Mouse (Mus musculus) midbrain, embryonic 16.5 days (tissue): ENCODE results near the gene Tomm22. TPM values are rescaled to one million over a fixed set of nuclear protein-coding genes. Genes with fewer than 3 reads are reported as not detected.

Experiments used
- ATAC-seq: fragments of 200-750 bp; cut with Nextera tagmentation; 2 replicates; pipeline ENCODE4 v1.8.0; 2017; ENCODE audit warnings: moderate TSS enrichment
- H3K27ac ChIP-seq: fragments of 300-500 bp; sonication (generic); 2 replicates; pipeline ENCODE4 v1.5.1; 2014; ENCODE audit warnings: mild to moderate bottlenecking, low read length, mixed read lengths
- H3K27me3 ChIP-seq: fragments of 300-500 bp; sonication (generic); 2 replicates; pipeline ENCODE4 v1.6.1; 2014; ENCODE audit warnings: low read depth, low read length, mixed read lengths; ENCODE audit not compliant: control insufficient read depth, insufficient read depth
- H3K36me3 ChIP-seq: fragments of 300-500 bp; sonication (generic); 2 replicates; pipeline ENCODE4 v1.6.1; 2014; ENCODE audit warnings: mild to moderate bottlenecking, low read length, moderate library complexity, mixed read lengths; ENCODE audit not compliant: control insufficient read depth, insufficient read depth
- H3K4me1 ChIP-seq: fragments of 300-500 bp; sonication (generic); 2 replicates; pipeline ENCODE4 v1.6.1; 2014; ENCODE audit warnings: mild to moderate bottlenecking, low read length, mixed read lengths; ENCODE audit not compliant: control insufficient read depth, insufficient read depth
- H3K4me2 ChIP-seq: fragments of 300-500 bp; sonication (generic); 2 replicates; pipeline ENCODE4 v1.6.1; 2014; ENCODE audit warnings: mild to moderate bottlenecking, low read length, mixed read lengths
- H3K4me3 ChIP-seq: fragments of 300-500 bp; sonication (generic); 2 replicates; pipeline ENCODE4 v1.5.1; 2014; ENCODE audit warnings: low read depth, mild to moderate bottlenecking, low read length, moderate library complexity, mixed read lengths
- H3K9ac ChIP-seq: fragments of 300-500 bp; sonication (generic); 2 replicates; pipeline ENCODE4 v1.6.1; 2014; ENCODE audit warnings: low read depth, low read length, mixed read lengths
- H3K9me3 ChIP-seq: fragments of 300-500 bp; sonication (generic); replicated peaks from 2 replicates; pipeline ENCODE4 v1.6.1; 2014; ENCODE audit warnings: mild to moderate bottlenecking, low read length, mixed read lengths; ENCODE audit not compliant: control insufficient read depth, poor library complexity, severe bottlenecking
- WGBS: fragments of 180-500 bp; shearing (Covaris S2); extraction: QIAGEN DNeasy Blood & Tissue Kit; methylation state at CpG from one replicate; pipeline ENCODE4 v1.1.7; 2014; 5-methylcytosine and 5-hydroxymethylcytosine counted together
- polyA plus RNA-seq: library from polyadenylated mRNA; unstranded; fragments of >200 nt; fragmentation: Nextera tagmentation; extraction: Ambion mirVana; gene quantifications from 2 replicates; pipeline ENCODE4 v1.2.1, GENCODE M21; 2015

Tomm22 gene
- polyA plus RNA-seq, 1 experiment from 2014 or later = 237 TPM

GRCm38 (mm10) chr15:79696508-79696907 is 25.8 kb downstream of the Tomm22 start:
- no peak overlapping the region for H3K27ac ChIP-seq
- H3K36me3 ChIP-seq = no peaks in the 10 kb centered on the region
- H3K4me1 ChIP-seq = peaks cover 20% of the 10 kb centered on the region
- H3K9ac ChIP-seq = no peak overlapping the region
- H3K4me3 ChIP-seq = no peak overlapping the region
- 95% methylated on average over 2 of the region's 2 CpGs for WGBS
- no peaks in the 10 kb centered on the region for H3K9me3 ChIP-seq
- H3K27me3 ChIP-seq = no peaks in the 10 kb centered on the region
- no peak for ATAC-seq
- no peak overlapping the region for H3K4me2 ChIP-seq

GRCm38 (mm10) chr15:79697011-79697410 is 26.4 kb downstream of the Tomm22 start:
- H3K4me2 ChIP-seq = no peak overlapping the region
- no peaks in the 10 kb centered on the region for H3K36me3 ChIP-seq
- no peaks in the 10 kb centered on the region for H3K9me3 ChIP-seq
- WGBS = 63% methylated on average over 6 of the region's 6 CpGs
- H3K27ac ChIP-seq = no peak overlapping the region
- no peak overlapping the region for H3K9ac ChIP-seq
- H3K4me3 ChIP-seq = no peak overlapping the region
- peaks cover 15% of the 10 kb centered on the region for H3K4me1 ChIP-seq
- ATAC-seq = no peak
- H3K27me3 ChIP-seq = no peaks in the 10 kb centered on the region

GRCm38 (mm10) chr15:79697558-79698187 is 27.0 kb downstream of the Tomm22 start:
- H3K27me3 ChIP-seq = no peaks in the 10 kb centered on the region
- no peak overlapping the region for H3K4me2 ChIP-seq
- no peak overlapping the region for H3K9ac ChIP-seq
- no peak overlapping the region for H3K27ac ChIP-seq
- H3K4me1 ChIP-seq = peaks cover 9% of the 10 kb centered on the region
- H3K9me3 ChIP-seq = no peaks in the 10 kb centered on the region
- no peaks in the 10 kb centered on the region for H3K36me3 ChIP-seq
- 81% methylated on average over 9 of the region's 9 CpGs for WGBS
- no peak overlapping the region for H3K4me3 ChIP-seq
- ATAC-seq = no peak

GRCm38 (mm10) chr15:79706603-79707214 is 36.0 kb downstream of the Tomm22 start:
- ATAC-seq = no peak
- H3K4me2 ChIP-seq = no peak overlapping the region
- no peaks in the 10 kb centered on the region for H3K9me3 ChIP-seq
- no peak overlapping the region for H3K27ac ChIP-seq
- no peak overlapping the region for H3K9ac ChIP-seq
- 85% methylated on average over 17 of the region's 17 CpGs for WGBS
- H3K27me3 ChIP-seq = no peaks in the 10 kb centered on the region
- H3K4me1 ChIP-seq = no peaks in the 10 kb centered on the region
- no peak overlapping the region for H3K4me3 ChIP-seq
- peaks cover 19% of the 10 kb centered on the region for H3K36me3 ChIP-seq

DNA sequence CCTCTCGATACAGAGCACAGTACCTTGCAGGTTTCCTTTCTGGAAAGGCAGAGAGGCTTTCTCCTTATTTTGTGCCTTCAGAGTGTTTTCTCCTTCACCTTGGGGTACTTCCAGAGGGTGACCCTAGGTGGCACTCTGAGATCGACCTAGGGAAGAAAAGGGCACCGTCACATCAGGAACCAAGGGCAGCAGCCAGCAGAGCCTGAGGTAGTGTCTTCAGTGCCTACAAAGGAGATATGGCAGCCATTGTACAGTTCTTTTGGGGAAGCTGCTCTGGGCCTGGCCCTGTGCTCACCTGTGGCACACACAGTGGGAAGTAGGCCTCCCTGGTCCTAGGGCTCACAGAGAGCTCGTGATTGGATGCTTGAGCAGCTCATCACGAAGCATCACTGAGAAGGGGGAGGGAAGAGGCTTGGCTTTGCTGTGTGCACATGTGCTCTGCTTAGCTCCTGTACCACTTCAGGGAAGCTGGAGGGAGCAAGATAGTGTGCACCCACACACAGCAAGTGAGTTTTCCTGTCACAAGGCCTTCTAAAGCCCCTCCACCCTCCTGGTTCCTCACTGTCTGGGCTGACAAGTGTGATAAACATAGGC is 37.7 kb downstream of the Tomm22 start:
- ATAC-seq = no peak
- H3K27ac ChIP-seq = no peak overlapping the region
- H3K4me1 ChIP-seq = no peaks in the 10 kb centered on the region
- H3K36me3 ChIP-seq = peaks cover 29% of the 10 kb centered on the region
- H3K4me3 ChIP-seq = no peak overlapping the region
- H3K27me3 ChIP-seq = no peaks in the 10 kb centered on the region
- no peak overlapping the region for H3K9ac ChIP-seq
- H3K4me2 ChIP-seq = no peak overlapping the region
- WGBS = 89% methylated on average over 5 of the region's 5 CpGs
- no peaks in the 10 kb centered on the region for H3K9me3 ChIP-seq

DNA sequence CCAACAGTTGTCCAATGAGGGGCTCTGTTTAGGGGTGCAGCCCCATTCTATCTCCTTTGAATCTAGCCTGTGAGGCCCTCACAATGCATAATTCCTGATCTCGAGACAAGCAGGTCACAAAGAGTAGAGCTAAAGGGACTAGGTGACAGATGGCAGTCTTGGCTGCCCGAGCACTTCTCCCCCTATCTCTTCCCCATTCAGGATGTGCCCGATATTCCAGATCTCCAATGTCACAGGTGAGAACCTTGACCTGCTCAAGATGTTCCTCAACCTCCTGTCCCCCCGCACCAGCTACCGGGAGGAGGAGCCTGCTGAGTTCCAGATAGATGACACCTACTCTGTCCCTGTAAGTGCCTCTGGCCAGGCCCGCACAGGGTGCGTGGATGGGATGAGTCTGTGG is 45.0 kb downstream of the Tomm22 start:
- 96% methylated on average over 7 of the region's 7 CpGs for WGBS
- ATAC-seq = no peak

GRCm38 (mm10) chr15:79716710-79717109 is 46.0 kb downstream of the Tomm22 start:
- Histone ChIP-seq H3K4me1 (no peaks in the 10 kb centered on the region), H3K4me2 (no peak overlapping the region), H3K9ac (no peak overlapping the region), H3K27ac (no peak overlapping the region), H3K9me3 (no peaks in the 10 kb centered on the region), H3K36me3 (peaks cover 42% of the 10 kb centered on the region), H3K27me3 (no peaks in the 10 kb centered on the region), H3K4me3 (no peak overlapping the region)
- no peak for ATAC-seq
- WGBS = 81% methylated on average over 6 of the region's 6 CpGs

More for the DNA sequence above, 45.0 kb downstream of the Tomm22 start:
- H3K9me3 ChIP-seq = no peaks in the 10 kb centered on the region
- H3K4me3 ChIP-seq = no peak overlapping the region
- peaks cover 46% of the 10 kb centered on the region for H3K36me3 ChIP-seq
- H3K4me1 ChIP-seq = no peaks in the 10 kb centered on the region
- H3K9ac ChIP-seq = no peak overlapping the region
- no peak overlapping the region for H3K4me2 ChIP-seq
- H3K27me3 ChIP-seq = no peaks in the 10 kb centered on the region
- H3K27ac ChIP-seq = no peak overlapping the region

DNA sequence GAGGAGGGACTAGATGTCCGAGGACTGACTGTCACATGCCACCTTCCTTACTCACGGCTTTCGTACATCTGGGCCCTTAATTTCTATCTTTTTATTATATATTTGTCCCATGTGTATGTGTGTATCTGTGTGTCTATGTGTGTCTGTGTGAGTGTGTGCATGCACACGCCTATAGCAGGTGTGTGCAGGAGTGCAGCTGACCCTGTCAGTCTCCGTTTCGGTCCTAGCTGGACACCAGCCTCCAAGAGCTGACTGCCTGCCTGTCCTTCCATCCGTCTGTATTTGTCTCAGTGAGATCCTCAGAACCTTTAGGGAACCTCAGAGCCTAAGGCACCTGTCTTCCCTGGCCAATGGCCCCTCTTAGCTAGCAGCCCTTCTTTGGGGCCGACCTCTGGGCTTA is 49.6 kb downstream of the Tomm22 start:
- H3K4me3 ChIP-seq = no peak overlapping the region
- no peak overlapping the region for H3K4me2 ChIP-seq
- H3K9me3 ChIP-seq = no peaks in the 10 kb centered on the region
- peaks cover 41% of the 10 kb centered on the region for H3K36me3 ChIP-seq
- no peaks in the 10 kb centered on the region for H3K4me1 ChIP-seq
- H3K27ac ChIP-seq = no peak overlapping the region
- no peak for ATAC-seq
- H3K9ac ChIP-seq = no peak overlapping the region
- H3K27me3 ChIP-seq = no peaks in the 10 kb centered on the region
- WGBS = 88% methylated on average over 8 of the region's 8 CpGs

DNA sequence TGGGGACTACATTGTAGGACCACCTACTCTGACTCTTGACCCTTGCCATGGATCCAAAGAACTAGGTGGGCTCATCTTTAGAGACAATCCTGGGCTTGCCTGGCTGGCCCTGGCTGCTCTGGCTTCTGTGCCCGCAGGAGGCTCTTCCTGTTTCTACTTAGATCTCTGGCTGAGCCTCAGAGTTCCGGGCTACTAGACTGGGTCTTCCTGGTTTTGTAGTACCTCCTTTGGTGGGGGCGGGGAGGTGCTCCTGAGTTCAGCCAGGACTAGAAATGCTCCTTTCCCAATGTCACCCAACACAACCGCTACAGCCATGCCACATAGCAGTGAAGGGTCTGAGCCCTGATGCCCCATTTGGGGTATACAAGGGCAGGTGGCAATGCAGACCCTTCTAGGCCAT is 50.1 kb downstream of the Tomm22 start:
- ATAC-seq = no peak
- Histone ChIP-seq H3K27me3 (no peaks in the 10 kb centered on the region), H3K27ac (no peak overlapping the region), H3K4me3 (no peak overlapping the region), H3K9me3 (no peaks in the 10 kb centered on the region), H3K36me3 (peaks cover 40% of the 10 kb centered on the region), H3K4me1 (no peaks in the 10 kb centered on the region), H3K4me2 (no peak overlapping the region), H3K9ac (no peak overlapping the region)
- 93% methylated on average over 4 of the region's 4 CpGs for WGBS
